8 mouse cellular contexts compared by ENCODE assay signal in the genomic region with DNA sequence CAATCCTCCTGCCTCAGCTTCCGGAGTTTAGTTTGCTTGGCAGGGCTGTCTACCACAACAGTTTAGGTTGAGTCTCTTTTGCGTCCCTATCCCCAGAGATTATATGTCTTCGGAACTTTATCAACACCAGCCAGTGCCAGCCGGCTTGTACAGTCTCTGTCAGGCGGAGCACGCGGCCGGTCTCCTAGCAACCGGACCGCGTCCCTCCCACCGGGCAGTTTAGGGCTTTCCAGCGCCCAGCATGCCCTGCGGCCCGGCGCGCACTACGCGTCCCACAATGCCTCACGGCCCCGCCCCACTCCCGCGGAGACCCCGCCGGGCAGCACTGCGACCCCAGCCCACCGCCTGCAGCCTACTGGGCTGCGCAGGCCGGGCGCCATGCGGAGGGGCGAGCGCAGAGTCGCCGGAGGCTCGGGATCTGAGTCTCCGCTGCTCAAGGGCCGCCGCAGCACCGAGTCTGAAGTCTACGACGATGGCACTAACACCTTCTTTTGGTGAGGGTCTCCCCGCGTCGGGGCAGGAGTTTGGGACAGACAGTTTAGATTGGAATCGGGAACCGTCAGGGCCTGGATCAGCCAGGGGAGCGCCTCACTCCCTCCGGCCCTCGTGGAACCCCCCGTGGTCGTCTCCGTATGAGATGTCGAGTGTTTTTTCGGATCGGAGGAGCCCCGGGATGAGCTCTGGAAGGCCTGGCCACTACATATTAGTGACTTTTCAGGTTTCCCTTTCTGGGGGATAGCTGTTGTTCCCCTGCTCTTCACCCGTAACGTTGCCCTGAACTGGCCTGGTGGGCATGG. TPM values are rescaled to one million over a fixed set of nuclear protein-coding genes. Genes with fewer than 3 reads are reported as not detected.
A peak's percentile ranks its signal among the peaks of the same experiment; 100 is the strongest.
DNase-seq lines count a peak whose midpoint lies in the region; ATAC-seq and TF ChIP-seq lines count a peak whose summit lies in the region.

No protein-coding gene starts in this region.

- no peak overlapping the region for H3K27ac ChIP-seq in ES-Bruce4 (ENCODE audit: insufficient read depth, low read length)
- H3K27ac ChIP-seq in forebrain, embryonic 14.5 days (ENCODE audit: low read depth, low read length), result peak overlapping the region; percentile 58; the same call in 1 of the 2 replicates

- peak overlapping the region; percentile 88 for H3K4me2 ChIP-seq in forebrain, embryonic 14.5 days (ENCODE audit: low read length)

- under 1% methylated on average over 59 of the region's 59 CpGs for WGBS in forebrain, embryonic 14.5 days
- WGBS in lung, adult 2 months, result under 1% methylated on average over 59 of the region's 59 CpGs

- intact Hi-C loops in heart, postnatal 25 days (cut with DNase I), result loop anchor here (2.0 kb wide), 1 partner anchor 38 kb away; no protein-coding TSS in a partner anchor

- H3K9ac ChIP-seq in ES-Bruce4 (ENCODE audit: low read depth, poor library complexity, severe bottlenecking), result peak overlapping the region; percentile 89
- peak overlapping the region; percentile 96 for H3K9ac ChIP-seq in forebrain, embryonic 14.5 days (ENCODE audit: low read length)

- H3K9me3 ChIP-seq in ES-Bruce4 (replicated peaks; ENCODE audit: control insufficient read depth, insufficient read depth, low read length, poor library complexity, severe bottlenecking), result no peaks in the 10 kb centered on the region
- H3K9me3 ChIP-seq in forebrain, embryonic 14.5 days (replicated peaks; ENCODE audit: control insufficient read depth, low read length), result no peaks in the 10 kb centered on the region

- no peaks in the 10 kb centered on the region for H3K27me3 ChIP-seq in ES-Bruce4 (ENCODE audit: control insufficient read depth, insufficient read depth, low read length, poor library complexity, severe bottlenecking)
- no peaks in the 10 kb centered on the region for H3K27me3 ChIP-seq in forebrain, embryonic 14.5 days (replicated peaks; ENCODE audit: control insufficient read depth, insufficient read depth, low read length)

- H3K4me3 ChIP-seq in ES-Bruce4 (ENCODE audit: low read depth, low read length), result peak overlapping the region; percentile 96
- H3K4me3 ChIP-seq in forebrain, embryonic 14.5 days (ENCODE audit: low read depth, low read length), result peak overlapping the region; percentile 85
- H3K4me3 ChIP-seq in lung, adult 2 months (replicated peaks; ENCODE audit: extremely low read depth, low read depth, low read length), result peak overlapping the region; percentile 78

- TF ChIP-seq EP300 in ES-Bruce4 (IDR thresholded peaks at IDR 0.05; ENCODE audit: insufficient read depth, low read depth, low read length), result peak; percentile 52; the same call in 1 of the 2 replicates

- peak; percentile 92 for ATAC-seq in cerebellum, adult (ENCODE audit: insufficient number of reproducible peaks, low FRiP score, low TSS enrichment)
- ATAC-seq in forebrain, embryonic 14.5 days, result peak; percentile 100
- ATAC-seq in neutrophil, adult 5-6 weeks (ENCODE audit: extremely low read depth, insufficient number of reproducible peaks, low FRiP score, poor library complexity, severe bottlenecking), result peak; percentile 84

- TF ChIP-seq CTCF in ES-Bruce4 (IDR thresholded peaks at IDR 0.05; ENCODE audit: low read depth, low read length), result no peak
- TF ChIP-seq CTCF in lung, adult 2 months (IDR thresholded peaks at IDR 0.05; ENCODE audit: insufficient read depth, low read length), result no peak

- peaks cover 2% of the 10 kb centered on the region for H3K4me1 ChIP-seq in ES-Bruce4 (ENCODE audit: control insufficient read depth, insufficient read depth, low read length)
- peaks cover 9% of the 10 kb centered on the region for H3K4me1 ChIP-seq in forebrain, embryonic 14.5 days (ENCODE audit: control insufficient read depth, insufficient read depth, low read length)
- H3K4me1 ChIP-seq in lung, adult 2 months (ENCODE audit: control insufficient read depth, insufficient read depth, low read length), result peaks cover 6% of the 10 kb centered on the region

- H3K36me3 ChIP-seq in ES-Bruce4 (ENCODE audit: control insufficient read depth, insufficient read depth, low read length, poor library complexity, severe bottlenecking), result peaks cover 12% of the 10 kb centered on the region; the same call in 1 of the 2 replicates
- peaks cover 13% of the 10 kb centered on the region for H3K36me3 ChIP-seq in forebrain, embryonic 14.5 days (ENCODE audit: control insufficient read depth, insufficient read depth, low read length)

- TF ChIP-seq POLR2A in ES-Bruce4 (IDR thresholded peaks at IDR 0.05; ENCODE audit: insufficient read depth, low read length), result peak; percentile 55
- peak; percentile 30; the same call in 1 of the 2 replicates for TF ChIP-seq POLR2A in lung, adult 2 months (IDR thresholded peaks at IDR 0.05; ENCODE audit: borderline replicate concordance, extremely low read depth, low read depth, low read length)

- DNase-seq in forebrain, embryonic 14.5 days (ENCODE audit: low spot score), result peak; percentile 97
- DNase-seq in heart, postnatal 25 days (ENCODE audit: low spot score), result peak; percentile 68
- peak; percentile 86 to 94 for DNase-seq in layer of hippocampus, adult 18-20 months (ENCODE audit: low spot score in 2 of 2)
- peak; percentile 86 for DNase-seq in lung, adult 2 months
- DNase-seq in thymus, adult 18-20 months, result peak; percentile 76 to 79

RNA-seq across cellular contexts. Expression of a gene that starts 9.0 kb away (rescaled TPM):
- polyA plus RNA-seq in ES-Bruce4 (2011; ENCODE audit: insufficient read depth, insufficient read length, low read depth, missing spikeins), result 42.5 and 55.3 TPM in 2 replicates
- polyA plus RNA-seq in forebrain, embryonic 14.5 days (2014; fragmentation: Nextera tagmentation; extraction: Ambion mirVana), result 81.2 and 82.1 TPM in 2 replicates
- 10 to 100 TPM; 32.1 to 33.4 TPM for total RNA-seq in heart, postnatal 25 days (2021)
- total RNA-seq in layer of hippocampus, adult 18-20 months (2021), result 10 to 100 TPM; 47.4 to 50.6 TPM
- polyA plus RNA-seq in lung, adult 2 months (2012; rRNA removed), result 22.9 and 24.1 TPM in 2 replicates
- 4.2 and 6.3 TPM in 2 replicates for total RNA-seq in neutrophil, adult 5-6 weeks (2017)

RNA-seq across cellular contexts. Expression of a gene that starts 13.6 kb away (rescaled TPM):
- 19.1 and 22.1 TPM in 2 replicates for polyA plus RNA-seq in ES-Bruce4 (2011; ENCODE audit: insufficient read depth, insufficient read length, low read depth, missing spikeins)
- polyA plus RNA-seq in forebrain, embryonic 14.5 days (2014; fragmentation: Nextera tagmentation; extraction: Ambion mirVana), result 0.10 TPM in 1 of 2 replicates, not detected in the other
- under 1 TPM in 1 of 2 experiments, not detected in 1; 0.08 TPM for total RNA-seq in heart, postnatal 25 days (2021)
- not detected for total RNA-seq in layer of hippocampus, adult 18-20 months (2021)
- 2.8 and 10.7 TPM in 2 replicates for polyA plus RNA-seq in lung, adult 2 months (2012; rRNA removed)
- not detected in 2 replicates for total RNA-seq in neutrophil, adult 5-6 weeks (2017)

RNA-seq across cellular contexts. Expression of a gene that starts 30.9 kb away (rescaled TPM):
- polyA plus RNA-seq in ES-Bruce4 (2011; ENCODE audit: insufficient read depth, insufficient read length, low read depth, missing spikeins), result 15.4 and 23.2 TPM in 2 replicates
- 2.4 and 2.5 TPM in 2 replicates for polyA plus RNA-seq in forebrain, embryonic 14.5 days (2014; fragmentation: Nextera tagmentation; extraction: Ambion mirVana)
- total RNA-seq in heart, postnatal 25 days (2021), result 1 to 10 TPM; 4.8 to 7.7 TPM
- 1 to 10 TPM; 1.9 to 2.1 TPM for total RNA-seq in layer of hippocampus, adult 18-20 months (2021)
- polyA plus RNA-seq in lung, adult 2 months (2012; rRNA removed), result 40.5 and 40.6 TPM in 2 replicates
- 21.0 and 21.9 TPM in 2 replicates for total RNA-seq in neutrophil, adult 5-6 weeks (2017)

RNA-seq across cellular contexts. Expression of a gene that starts 41.4 kb away (rescaled TPM):
- polyA plus RNA-seq in ES-Bruce4 (2011; ENCODE audit: insufficient read depth, insufficient read length, low read depth, missing spikeins), result 44.8 and 48.5 TPM in 2 replicates
- polyA plus RNA-seq in forebrain, embryonic 14.5 days (2014; fragmentation: Nextera tagmentation; extraction: Ambion mirVana), result 54.7 and 56.7 TPM in 2 replicates
- 10 to 100 TPM; 65.7 to 69.9 TPM for total RNA-seq in heart, postnatal 25 days (2021)
- total RNA-seq in layer of hippocampus, adult 18-20 months (2021), result 10 to 100 TPM; 35.5 to 45.9 TPM
- 128 and 195 TPM in 2 replicates for polyA plus RNA-seq in lung, adult 2 months (2012; rRNA removed)
- total RNA-seq in neutrophil, adult 5-6 weeks (2017), result 41.0 and 51.8 TPM in 2 replicates

RNA-seq across cellular contexts. Expression of a gene that starts 53.2 kb away (rescaled TPM):
- polyA plus RNA-seq in ES-Bruce4 (2011; ENCODE audit: insufficient read depth, insufficient read length, low read depth, missing spikeins), result 19.6 and 22.0 TPM in 2 replicates
- not detected in 2 replicates for polyA plus RNA-seq in forebrain, embryonic 14.5 days (2014; fragmentation: Nextera tagmentation; extraction: Ambion mirVana)
- total RNA-seq in heart, postnatal 25 days (2021), result under 1 TPM in 1 of 2 experiments, not detected in 1; 0.31 TPM
- total RNA-seq in layer of hippocampus, adult 18-20 months (2021), result not detected
- 23.8 and 47.7 TPM in 2 replicates for polyA plus RNA-seq in lung, adult 2 months (2012; rRNA removed)
- total RNA-seq in neutrophil, adult 5-6 weeks (2017), result 10.5 and 11.0 TPM in 2 replicates
